Mouse (Mus musculus) MEL (cell line): ENCODE results near the gene Foxo3. TPM values are rescaled to one million over a fixed set of nuclear protein-coding genes. Genes with fewer than 3 reads are reported as not detected.

Experiments used
- DNase-seq: peaks from one replicate; pipeline ENCODE4 v3.0.0; 2011; ENCODE audit warnings: low read depth, low spot score
- H3K27ac ChIP-seq: 2 replicates; pipeline ENCODE4 v1.5.1; 2012; ENCODE audit warnings: low read depth, mild to moderate bottlenecking, control low read depth, low read length, moderate library complexity; ENCODE audit not compliant: control insufficient read depth
- H3K27me3 ChIP-seq, 2 experiments: fragments of 150-350 bp in 1 of 2; sonication (generic) in 1 of 2; 2 replicates each; pipeline ENCODE4 v1.6.1; 2012; ENCODE audit warnings: low read length in 2 of 2, mild to moderate bottlenecking in 2 of 2, improper control_type of control experiment in 1 of 2, moderate library complexity in 1 of 2; ENCODE audit not compliant: insufficient read depth in 2 of 2, control insufficient read depth in 1 of 2
- H3K36me3 ChIP-seq, 2 experiments: 2 replicates each; pipeline ENCODE4 v1.6.1; 2012 to 2014; ENCODE audit warnings: low read length in 2 of 2, improper control_type of control experiment in 1 of 2, inconsistent platforms in 1 of 2, mild to moderate bottlenecking in 1 of 2; ENCODE audit not compliant: insufficient read depth in 2 of 2, control insufficient read depth in 1 of 2
- H3K4me1 ChIP-seq, 2 experiments: fragments of 150-350 bp in 1 of 2; sonication (generic) in 1 of 2; 2 replicates each; pipeline ENCODE4 v1.6.1; 2012; ENCODE audit warnings: low read length in 2 of 2, improper control_type of control experiment in 1 of 2, mild to moderate bottlenecking in 1 of 2; ENCODE audit not compliant: insufficient read depth in 2 of 2, control insufficient read depth in 1 of 2
- H3K4me3 ChIP-seq, 2 experiments: fragments of 150-350 bp in 1 of 2; sonication (generic) in 1 of 2; 2 replicates each; pipeline ENCODE4 v1.5.1; 2012; ENCODE audit warnings: low read depth in 2 of 2, low read length in 2 of 2, mild to moderate bottlenecking in 2 of 2, moderate library complexity in 2 of 2, control low read depth in 1 of 2, improper control_type of control experiment in 1 of 2; ENCODE audit not compliant: control insufficient read depth in 1 of 2, insufficient read depth in 1 of 2
- H3K79me2 ChIP-seq: 2 replicates; pipeline ENCODE4 v1.6.1; 2012; ENCODE audit warnings: mild to moderate bottlenecking, low read length, moderate library complexity; ENCODE audit not compliant: control insufficient read depth, poor library complexity, insufficient read depth
- H3K9ac ChIP-seq: 2 replicates; pipeline ENCODE4 v1.6.1; 2012; ENCODE audit warnings: low read depth, mild to moderate bottlenecking, control low read depth, low read length, moderate library complexity; ENCODE audit not compliant: control insufficient read depth, poor library complexity, severe bottlenecking
- H3K9me3 ChIP-seq: fragments of 150-350 bp; sonication (generic); replicated peaks from 2 replicates; pipeline ENCODE4 v1.6.1; 2012; ENCODE audit warnings: mild to moderate bottlenecking, low read length, improper control_type of control experiment, moderate library complexity; ENCODE audit not compliant: insufficient read depth
- CHD1 ChIP-seq: IDR thresholded peaks from 2 replicates; pipeline ENCODE4 v1.6.1; 2012; ENCODE audit warnings: low read depth, mild to moderate bottlenecking, inconsistent platforms, low read length, improper control_type of control experiment
- E2F4 ChIP-seq: IDR thresholded peaks from 2 replicates; pipeline ENCODE4 v1.6.1; 2011; ENCODE audit warnings: low read depth, low read length, improper control_type of control experiment, borderline replicate concordance
- ELF1 ChIP-seq: IDR thresholded peaks from 2 replicates; pipeline ENCODE4 v1.6.1; 2014; ENCODE audit warnings: low read depth, mild to moderate bottlenecking, inconsistent platforms, low read length, improper control_type of control experiment, moderate library complexity
- EP300 ChIP-seq, 2 experiments: IDR thresholded peaks; 2 replicates each; pipeline ENCODE4 v1.6.1; 2011; ENCODE audit warnings: improper control_type of control experiment in 2 of 2, low read length in 2 of 2, low read depth in 1 of 2, mild to moderate bottlenecking in 1 of 2
- GABPA ChIP-seq: IDR thresholded peaks from 2 replicates; pipeline ENCODE4 v1.6.1; 2012; ENCODE audit warnings: low read depth, mild to moderate bottlenecking, inconsistent platforms, low read length, improper control_type of control experiment, moderate library complexity
- GATA1 ChIP-seq: IDR thresholded peaks from 2 replicates; pipeline ENCODE4 v1.6.1; 2011; ENCODE audit warnings: low read depth, low read length, improper control_type of control experiment
- HCFC1 ChIP-seq: IDR thresholded peaks from 2 replicates; pipeline ENCODE4 v1.6.1; 2012; ENCODE audit warnings: low read depth, mild to moderate bottlenecking, inconsistent platforms, low read length, improper control_type of control experiment, moderate library complexity
- KAT2A ChIP-seq: conservative IDR thresholded peaks from 2 replicates; pipeline ENCODE4 v1.6.1; 2012; ENCODE audit warnings: low read depth, low read length, improper control_type of control experiment, inconsistent platforms
- MAX ChIP-seq: IDR thresholded peaks from 2 replicates; pipeline ENCODE4 v1.6.1; 2011; ENCODE audit warnings: low read length, improper control_type of control experiment
- MAZ ChIP-seq: IDR thresholded peaks from 2 replicates; pipeline ENCODE4 v1.6.1; 2012; ENCODE audit warnings: low read depth, mild to moderate bottlenecking, inconsistent platforms, low read length, improper control_type of control experiment
- MEF2A ChIP-seq: IDR thresholded peaks from 2 replicates; pipeline ENCODE4 v1.6.1; 2014; ENCODE audit warnings: low read depth, mild to moderate bottlenecking, inconsistent platforms, low read length, improper control_type of control experiment; ENCODE audit not compliant: poor library complexity, insufficient replicate concordance, severe bottlenecking; ENCODE audit errors: extremely low read depth
- MXI1 ChIP-seq: IDR thresholded peaks from 2 replicates; pipeline ENCODE4 v1.6.1; 2011; ENCODE audit warnings: mild to moderate bottlenecking, low read depth, low read length, improper control_type of control experiment
- MYB ChIP-seq: IDR thresholded peaks from 2 replicates; pipeline ENCODE4 v1.6.1; 2011; ENCODE audit warnings: mild to moderate bottlenecking, low read depth, low read length, improper control_type of control experiment
- MYC ChIP-seq: IDR thresholded peaks from 2 replicates; pipeline ENCODE4 v1.6.1; 2011; ENCODE audit warnings: low read depth, mild to moderate bottlenecking, low read length, improper control_type of control experiment, moderate library complexity
- NELFE ChIP-seq: IDR thresholded peaks from 2 replicates; pipeline ENCODE4 v1.6.1; 2011; ENCODE audit warnings: low read depth, low read length, improper control_type of control experiment
- POLR2A ChIP-seq, 2 experiments: IDR thresholded peaks; 2 replicates each; pipeline ENCODE4 v1.6.1; 2011 to 2012; ENCODE audit warnings: low read length in 2 of 2, mild to moderate bottlenecking in 2 of 2, control low read depth in 1 of 2, improper control_type of control experiment in 1 of 2, low read depth in 1 of 2, moderate library complexity in 1 of 2; ENCODE audit not compliant: control insufficient read depth in 1 of 2, insufficient read depth in 1 of 2, poor library complexity in 1 of 2
- RAD21 ChIP-seq: IDR thresholded peaks from 2 replicates; pipeline ENCODE4 v1.6.1; 2011; ENCODE audit warnings: mild to moderate bottlenecking, low read depth, low read length, improper control_type of control experiment
- RCOR1 ChIP-seq: IDR thresholded peaks from 2 replicates; pipeline ENCODE4 v1.6.1; 2012; ENCODE audit warnings: low read depth, mild to moderate bottlenecking, inconsistent platforms, low read length, improper control_type of control experiment
- SIN3A ChIP-seq: IDR thresholded peaks from 2 replicates; pipeline ENCODE4 v1.6.1; 2012; ENCODE audit warnings: low read length, improper control_type of control experiment, inconsistent platforms
- SMC3 ChIP-seq: IDR thresholded peaks from 2 replicates; pipeline ENCODE4 v1.6.1; 2011; ENCODE audit warnings: low read depth, low read length, improper control_type of control experiment
- TAL1 ChIP-seq: IDR thresholded peaks from 2 replicates; pipeline ENCODE4 v1.6.1; 2012; ENCODE audit warnings: mild to moderate bottlenecking, inconsistent platforms, low read length, moderate library complexity, mixed read lengths
- TBP ChIP-seq: IDR thresholded peaks from 2 replicates; pipeline ENCODE4 v1.8.0; 2011; ENCODE audit warnings: low read depth, low read length, improper control_type of control experiment
- TCF12 ChIP-seq: IDR thresholded peaks from 2 replicates; pipeline ENCODE4 v1.6.1; 2014; ENCODE audit warnings: low read depth, mild to moderate bottlenecking, inconsistent platforms, low read length, improper control_type of control experiment, moderate library complexity
- USF1 ChIP-seq: IDR thresholded peaks from 2 replicates; pipeline ENCODE4 v1.6.1; 2014; ENCODE audit warnings: low read depth, mild to moderate bottlenecking, inconsistent platforms, low read length, improper control_type of control experiment, moderate library complexity
- ZKSCAN1 ChIP-seq: IDR thresholded peaks from 2 replicates; pipeline ENCODE4 v1.6.1; 2012; ENCODE audit warnings: low read depth, mild to moderate bottlenecking, inconsistent platforms, low read length, improper control_type of control experiment, moderate library complexity
- polyA plus RNA-seq, 2 experiments: library from polyadenylated mRNA; stranded (reverse) in 1 of 2; unstranded in 1 of 2; fragments of >175 nt in 1 of 2; fragments of >200 nt in 1 of 2; gene quantifications; 2 replicates each; pipeline versions ENCODE4 v1.2.1 to v1.2.4; 2012; ENCODE audit warnings: low replicate concordance in 2 of 2, low read depth in 1 of 2; ENCODE audit not compliant: insufficient read length in 2 of 2, insufficient read depth in 1 of 2, missing spikeins in 1 of 2
- total RNA-seq: library from RNA; depleted of rRNA; stranded (reverse); fragments of 300-350 nt; gene quantifications from 2 replicates; pipeline ENCODE4 v1.2.3, GENCODE M21; 2012

Foxo3 gene
- total and polyA plus RNA-seq, 3 experiments = 21.0 to 103 (median 27.2) TPM

GRCm38 (mm10) chr10:42260523-42260922 is 16.0 kb downstream of the Foxo3 start (continued):
- TF ChIP-seq E2F4 (no peak), MAZ (no peak), POLR2A (IDR thresholded peaks at IDR 0.05; ENCODE audit: control insufficient read depth in 1 of 2, insufficient read depth in 1 of 2, low read depth in 1 of 2, low read length in 2 of 2, poor library complexity in 1 of 2) (no peak), RAD21 (no peak), KAT2A (no peak), MYB (no peak), TCF12 (peak; percentile 88), USF1 (no peak), HCFC1 (no peak), EP300 (IDR thresholded peaks at IDR 0.05; ENCODE audit: low read depth in 1 of 2, low read length in 2 of 2) (peak; percentile 90 to 92), MAX (no peak), NELFE (no peak), GATA1 (peak; percentile 91), MYC (0 out of 2 replicates have a peak, but pooled peaks have one; percentile 37), TBP (no peak), TAL1 (peak; percentile 66), SIN3A (peak; percentile 59), ELF1 (no peak), CHD1 (no peak), MEF2A (no peak), SMC3 (no peak), RCOR1 (peak; percentile 58), GABPA (no peak), ZKSCAN1 (no peak), MXI1 (peak; percentile 56)

GRCm38 (mm10) chr10:42259602-42260001 is 17.0 kb downstream of the Foxo3 start:
- Histone ChIP-seq H3K9me3 (no peaks in the 10 kb centered on the region), H3K4me1 (peaks cover 23 to 24% of the 10 kb centered on the region in 2 experiments), H3K9ac (no peak overlapping the region), H3K4me3 (no peak overlapping the region), H3K36me3 (peaks cover 25 to 33% of the 10 kb centered on the region in 2 experiments), H3K27ac (no peak overlapping the region), H3K79me2 (peaks cover 30% of the 10 kb centered on the region; the same call in 1 of the 2 replicates), H3K27me3 (no peaks in the 10 kb centered on the region)
- TF ChIP-seq HCFC1 (no peak), TAL1 (no peak), MEF2A (no peak)
- no peak for DNase-seq
